Mouse (Mus musculus) spleen, adult 2 months (tissue): ENCODE data around the gene Cd2bp2.

Source experiments
- CTCF ChIP-seq: fragments of 200-500 bp; IDR thresholded peaks from 2 replicates; pipeline ENCODE4 v1.5.1; 2011; ENCODE audit warnings: mild to moderate bottlenecking, inconsistent platforms; ENCODE audit not compliant: insufficient read depth, insufficient read length, insufficient replicate concordance; ENCODE audit errors: extremely low read depth
- POLR2A ChIP-seq: fragments of 200-500 bp; IDR thresholded peaks from 2 replicates; pipeline ENCODE4 v1.6.1; 2011; ENCODE audit warnings: low read depth, low read length, inconsistent platforms

DNA sequence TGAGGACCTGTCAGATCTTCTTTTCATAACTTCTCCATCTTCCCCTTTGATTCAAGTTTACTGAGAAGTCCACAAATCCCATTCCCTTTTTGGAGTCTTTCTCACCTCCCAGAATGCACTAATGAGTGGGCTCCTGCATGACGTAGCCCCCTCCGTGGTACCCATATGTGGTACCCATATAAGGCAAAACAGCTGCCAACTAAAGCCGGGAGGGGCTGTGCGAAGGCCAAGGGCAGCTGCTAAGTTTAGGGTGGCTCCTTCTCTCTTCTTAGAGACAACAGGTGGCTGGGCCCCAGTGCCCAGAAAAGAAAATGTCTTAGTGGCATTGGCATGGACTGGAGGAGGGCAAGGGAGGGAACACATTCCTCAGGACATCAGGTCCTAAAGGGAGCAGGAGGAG is 14.4 kb upstream of the Cd2bp2 start:
- no peak for TF ChIP-seq POLR2A
- TF ChIP-seq CTCF = no peak
